Mouse (Mus musculus) limb, embryonic 12.5 days (tissue): ENCODE results near the gene Pip4k2b. TPM values are rescaled to one million over a fixed set of nuclear protein-coding genes. Genes with fewer than 3 reads are reported as not detected.

Experiments
- microRNA-seq: library from miRNA; unstranded; fragments of <30 nt; microRNA quantifications from one replicate; pipeline ENCODE4, GENCODE M21; 2017
- polyA plus RNA-seq: library from polyadenylated mRNA; unstranded; fragments of >200 nt; fragmentation: Nextera tagmentation; extraction: Ambion mirVana; gene quantifications from 2 replicates; pipeline ENCODE4 v1.2.1, GENCODE M21; 2016

The Pip4k2b gene
- polyA plus RNA-seq, 1 experiment from 2014 or later = 2.7 TPM

Small RNA genes within 50 kb of the gene (microRNA-seq; reads per million reads assigned to microRNA genes)
- gene Mir6927 (0.70 reads per million), gene Mir8102 (0.93 reads per million)

Other genes starting within 250 kb of the Pip4k2b start
- 0.36 and 1.4 TPM in 2 replicates for gene 4933428G20Rik, start 244.4 kb downstream of the Pip4k2b start, polyA plus RNA-seq
- 0.27 and 0.79 TPM in 2 replicates for gene Srcin1, start 168.5 kb downstream of the Pip4k2b start, polyA plus RNA-seq
- 16.4 and 16.9 TPM in 2 replicates for gene Epop, start 115.0 kb downstream of the Pip4k2b start, polyA plus RNA-seq
- gene Mllt6, start 81.3 kb downstream of the Pip4k2b start, polyA plus RNA-seq = 2.8 and 2.9 TPM in 2 replicates
- 10.0 and 11.3 TPM in 2 replicates for gene Cisd3, start 58.9 kb downstream of the Pip4k2b start, polyA plus RNA-seq
- gene Pcgf2, start 44.2 kb downstream of the Pip4k2b start, polyA plus RNA-seq = 20.2 and 20.3 TPM in 2 replicates
- 481 TPM in 2 replicates for gene Psmb3, start 41.3 kb downstream of the Pip4k2b start, polyA plus RNA-seq
- gene Cwc25, start 21.9 kb upstream of the Pip4k2b start, polyA plus RNA-seq = 24.6 and 25.6 TPM in 2 replicates
- gene 1700001P01Rik, start 31.2 kb upstream of the Pip4k2b start, polyA plus RNA-seq = 0.37 TPM in 1 of 2 replicates, not detected in the other
- gene Rpl23, start 37.7 kb upstream of the Pip4k2b start, polyA plus RNA-seq = 513 and 518 TPM in 2 replicates
- gene Lasp1, start 54.3 kb upstream of the Pip4k2b start, polyA plus RNA-seq = 110 and 120 TPM in 2 replicates
- gene B230217C12Rik, start 96.1 kb upstream of the Pip4k2b start, polyA plus RNA-seq = 11.8 and 13.2 TPM in 2 replicates
- gene Fbxo47, start 139.4 kb upstream of the Pip4k2b start, polyA plus RNA-seq = 0.60 and 0.92 TPM in 2 replicates
- gene Plxdc1, start 241.7 kb upstream of the Pip4k2b start, polyA plus RNA-seq = 0.12 TPM in 1 of 2 replicates, not detected in the other